Mouse (Mus musculus) hindbrain, embryonic 16.5 days (tissue): ENCODE data around the gene Klkb1. TPM values are rescaled to one million over a fixed set of nuclear protein-coding genes. Genes with fewer than 3 reads are reported as not detected.
A peak's percentile ranks its signal among the peaks of the same experiment; 100 is the strongest.

Source experiments
- ATAC-seq: fragments of 200-750 bp; cut with Nextera tagmentation; 2 replicates; pipeline ENCODE4 v1.8.0; 2017; ENCODE audit warnings: moderate TSS enrichment, moderate library complexity
- H3K27ac ChIP-seq: fragments of 300-500 bp; sonication (generic); 2 replicates; pipeline ENCODE4 v1.5.1; 2014; ENCODE audit warnings: low read depth, mild to moderate bottlenecking, control low read depth, low read length, moderate library complexity
- H3K27me3 ChIP-seq: fragments of 300-500 bp; sonication (generic); replicated peaks from 2 replicates; pipeline ENCODE4 v1.6.1; 2014; ENCODE audit warnings: low read length; ENCODE audit not compliant: control insufficient read depth, insufficient read depth
- H3K36me3 ChIP-seq: fragments of 300-500 bp; sonication (generic); 2 replicates; pipeline ENCODE4 v1.6.1; 2014; ENCODE audit warnings: mild to moderate bottlenecking, low read length, moderate library complexity, mixed read lengths; ENCODE audit not compliant: control insufficient read depth, insufficient read depth
- H3K4me1 ChIP-seq: fragments of 300-500 bp; sonication (generic); 2 replicates; pipeline ENCODE4 v1.6.1; 2014; ENCODE audit warnings: low read depth, low read length; ENCODE audit not compliant: control insufficient read depth, insufficient read depth
- H3K4me2 ChIP-seq: fragments of 300-500 bp; sonication (generic); 2 replicates; pipeline ENCODE4 v1.6.1; 2014; ENCODE audit warnings: mild to moderate bottlenecking, low read length, control low read depth, moderate library complexity
- H3K4me3 ChIP-seq: fragments of 300-500 bp; sonication (generic); 2 replicates; pipeline ENCODE4 v1.5.1; 2014; ENCODE audit warnings: mild to moderate bottlenecking, low read length, control low read depth, moderate library complexity
- H3K9ac ChIP-seq: fragments of 300-500 bp; sonication (generic); 2 replicates; pipeline ENCODE4 v1.6.1; 2014; ENCODE audit warnings: low read depth, mild to moderate bottlenecking, control low read depth, low read length, moderate library complexity
- H3K9me3 ChIP-seq: fragments of 300-500 bp; sonication (generic); 2 replicates; pipeline ENCODE4 v1.6.1; 2014; ENCODE audit warnings: mild to moderate bottlenecking, low read length, moderate library complexity; ENCODE audit not compliant: control insufficient read depth
- WGBS: fragments of 180-500 bp; shearing (Covaris S2); extraction: QIAGEN DNeasy Blood & Tissue Kit; methylation state at CpG from one replicate; pipeline ENCODE4 v1.1.7; 2014; 5-methylcytosine and 5-hydroxymethylcytosine counted together
- polyA plus RNA-seq: library from polyadenylated mRNA; unstranded; fragments of >200 nt; fragmentation: Nextera tagmentation; extraction: Ambion mirVana; gene quantifications from 2 replicates; pipeline ENCODE4 v1.2.1, GENCODE M21; 2015

Klkb1 gene
- polyA plus RNA-seq, 1 experiment from 2014 or later = 0.06 TPM

DNA sequence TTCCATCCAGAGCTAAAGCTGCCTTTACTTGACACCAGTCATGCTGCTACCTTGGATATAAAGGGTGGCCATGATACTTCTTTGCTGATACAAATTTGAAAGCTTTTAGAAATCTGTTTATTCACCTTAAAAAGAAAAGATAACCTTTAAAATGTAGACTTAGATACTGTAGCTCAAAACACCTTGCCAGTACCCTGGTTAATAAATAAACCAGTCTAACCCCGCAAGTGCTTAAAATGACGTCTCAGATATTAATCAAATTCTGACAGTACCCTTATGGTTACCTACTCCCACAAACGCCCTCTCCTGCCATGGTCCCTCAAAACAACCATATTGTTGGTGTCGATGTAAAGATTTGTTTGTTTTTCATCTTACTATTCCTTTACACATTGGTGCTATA, 29.5 kb upstream of the Klkb1 start:
- no peaks in the 10 kb centered on the region for H3K27me3 ChIP-seq
- H3K4me2 ChIP-seq = no peak overlapping the region
- no peaks in the 10 kb centered on the region for H3K36me3 ChIP-seq
- WGBS = 90% methylated on average over 4 of the region's 4 CpGs
- no peaks in the 10 kb centered on the region for H3K4me1 ChIP-seq
- ATAC-seq = no peak
- no peak overlapping the region for H3K27ac ChIP-seq
- no peaks in the 10 kb centered on the region for H3K9me3 ChIP-seq
- H3K9ac ChIP-seq = no peak overlapping the region
- no peak overlapping the region for H3K4me3 ChIP-seq

DNA sequence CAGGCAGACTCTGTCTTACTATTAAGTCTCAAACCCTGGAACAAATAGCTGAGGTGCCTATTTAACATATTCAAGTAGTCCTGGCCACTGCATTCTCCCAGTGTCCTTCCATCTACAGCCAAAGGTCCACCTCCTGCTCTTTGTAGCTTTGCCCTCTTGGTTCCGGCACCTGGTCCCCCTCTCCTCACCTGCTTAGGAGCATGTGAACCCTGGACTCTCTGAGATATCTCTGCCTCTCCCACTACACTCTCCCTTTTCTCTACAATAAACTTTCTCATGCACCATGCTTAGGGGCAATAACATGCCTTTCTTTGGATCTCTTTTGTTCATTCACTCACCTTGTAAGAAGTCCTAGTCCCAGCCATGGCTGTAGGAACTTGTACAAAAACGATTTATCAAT, 26.7 kb upstream of the Klkb1 start:
- no peak overlapping the region for H3K9ac ChIP-seq
- H3K36me3 ChIP-seq = no peaks in the 10 kb centered on the region
- no peaks in the 10 kb centered on the region for H3K9me3 ChIP-seq
- H3K4me2 ChIP-seq = no peak overlapping the region
- H3K27ac ChIP-seq = no peak overlapping the region
- H3K4me3 ChIP-seq = no peak overlapping the region
- ATAC-seq = no peak
- H3K27me3 ChIP-seq = no peaks in the 10 kb centered on the region
- 86% methylated on average over 2 of the region's 2 CpGs for WGBS
- no peaks in the 10 kb centered on the region for H3K4me1 ChIP-seq

DNA sequence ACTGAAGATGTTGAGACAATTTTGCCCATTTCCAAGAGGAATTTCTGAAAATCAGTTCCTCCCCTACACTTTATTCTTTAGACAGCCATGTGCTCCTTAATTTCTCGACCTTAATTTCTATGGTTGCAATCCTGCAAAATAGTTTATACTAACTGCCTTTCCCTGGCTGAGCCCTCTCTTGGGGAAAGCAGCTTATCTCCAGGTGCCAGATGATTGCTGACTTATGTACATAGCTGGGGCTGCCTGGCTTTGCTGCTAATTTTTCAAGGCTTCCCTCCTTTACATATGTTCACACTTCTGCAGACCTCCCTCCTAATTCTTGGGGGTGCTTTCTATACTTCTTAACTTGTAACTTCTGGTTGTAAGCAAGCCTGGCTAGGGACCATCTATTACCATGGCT, 26.3 kb upstream of the Klkb1 start:
- no peak for ATAC-seq
- no peak overlapping the region for H3K4me3 ChIP-seq
- whole genome bisulfite sequencing = 80% methylated on average over 1 of the region's 1 CpGs

DNA sequence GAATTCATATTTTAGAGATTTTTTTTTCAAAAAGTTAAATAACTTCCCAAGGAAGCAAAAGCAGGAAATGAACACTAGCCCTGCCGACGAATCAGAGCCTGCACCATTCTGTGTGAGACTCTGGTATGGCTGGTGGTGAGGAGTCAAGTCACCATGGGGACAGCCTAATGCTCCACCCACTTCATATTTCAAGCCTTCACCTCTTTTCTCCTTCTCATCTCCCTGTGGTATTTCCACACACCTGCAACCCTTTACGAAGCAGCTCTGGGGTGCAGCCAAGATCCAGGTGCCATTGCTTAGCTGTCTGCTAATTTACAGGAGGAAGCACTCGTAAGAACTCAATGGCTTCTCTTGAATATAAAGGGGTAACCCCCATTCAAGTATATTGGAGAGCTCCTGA, 16.3 kb upstream of the Klkb1 start:
- Histone ChIP-seq H3K9ac (no peak overlapping the region), H3K4me1 (no peaks in the 10 kb centered on the region), H3K9me3 (no peaks in the 10 kb centered on the region), H3K27me3 (no peaks in the 10 kb centered on the region), H3K36me3 (no peaks in the 10 kb centered on the region), H3K4me3 (no peak overlapping the region), H3K27ac (no peak overlapping the region), H3K4me2 (no peak overlapping the region)
- 87% methylated on average over 4 of the region's 4 CpGs for WGBS
- no peak for ATAC-seq

More for the DNA sequence above, 26.3 kb upstream of the Klkb1 start:
- no peaks in the 10 kb centered on the region for H3K27me3 ChIP-seq
- no peaks in the 10 kb centered on the region for H3K36me3 ChIP-seq
- H3K9me3 ChIP-seq = no peaks in the 10 kb centered on the region
- H3K27ac ChIP-seq = no peak overlapping the region
- no peak overlapping the region for H3K9ac ChIP-seq
- no peak overlapping the region for H3K4me2 ChIP-seq
- no peaks in the 10 kb centered on the region for H3K4me1 ChIP-seq

DNA sequence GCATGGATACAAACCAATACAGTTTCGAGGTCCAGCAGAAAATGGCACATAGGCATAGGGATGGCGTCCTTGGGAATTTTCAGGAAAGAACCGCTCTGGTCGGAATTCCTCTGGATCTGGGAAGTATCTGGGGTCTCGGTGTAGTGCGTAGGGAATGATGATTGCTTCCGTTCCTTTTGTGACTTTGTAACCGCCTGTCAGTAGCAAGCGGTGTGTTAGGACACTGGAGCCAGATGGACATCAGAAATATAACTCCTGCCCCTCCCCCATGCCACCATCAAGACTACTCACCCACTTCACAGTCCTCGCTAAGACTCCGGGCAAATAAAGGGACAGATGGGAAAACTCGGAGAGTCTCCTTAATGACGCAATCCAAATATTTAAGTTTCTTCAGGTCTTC, 13.7 kb upstream of the Klkb1 start, which contains the start of gene Gm45753:
TSS of gene Gm45753 (minus strand) at position 101 of the 400 bp plus-strand sequence.
- no peak within 1 kb of the TSS for H3K4me2 ChIP-seq
- no peak for ATAC-seq
- no peak within 1 kb of the TSS for H3K9ac ChIP-seq
- no peaks in the 10 kb centered on the region for H3K27me3 ChIP-seq
- no peaks in the 10 kb centered on the region for H3K9me3 ChIP-seq
- WGBS = 93% methylated on average over 13 of the region's 13 CpGs
- H3K4me1 ChIP-seq = no peaks in the 10 kb centered on the region
- no peaks in the 10 kb centered on the region for H3K36me3 ChIP-seq
- H3K27ac ChIP-seq = no peak within 1 kb of the TSS
- no peak within 1 kb of the TSS for H3K4me3 ChIP-seq

DNA sequence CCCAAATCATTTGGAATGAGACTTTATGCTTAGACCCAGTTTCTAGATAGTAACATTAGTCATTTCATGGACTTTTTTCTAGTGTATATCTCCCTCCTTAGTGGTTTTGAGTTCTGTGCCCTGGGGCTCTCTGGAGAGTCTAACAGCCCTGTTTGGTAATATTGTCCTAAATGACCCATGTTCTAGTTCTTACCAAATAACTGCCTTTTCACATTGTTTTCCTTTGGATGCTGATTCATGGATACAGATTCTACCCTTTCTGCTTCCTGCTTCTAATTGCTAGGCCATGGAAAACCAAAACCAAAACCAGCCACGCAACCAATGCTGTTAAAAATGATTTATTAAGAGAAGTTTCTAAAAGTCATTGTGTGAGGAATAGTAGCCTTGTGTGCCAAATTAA, 10.8 kb upstream of the Klkb1 start:
- H3K27me3 ChIP-seq = no peaks in the 10 kb centered on the region
- H3K9ac ChIP-seq = no peak overlapping the region
- no peaks in the 10 kb centered on the region for H3K4me1 ChIP-seq
- H3K9me3 ChIP-seq = no peaks in the 10 kb centered on the region
- no peaks in the 10 kb centered on the region for H3K36me3 ChIP-seq
- no peak overlapping the region for H3K4me2 ChIP-seq
- no peak for ATAC-seq
- no peak overlapping the region for H3K27ac ChIP-seq
- no peak overlapping the region for H3K4me3 ChIP-seq
- WGBS = 75% methylated on average over 1 of the region's 1 CpGs

DNA sequence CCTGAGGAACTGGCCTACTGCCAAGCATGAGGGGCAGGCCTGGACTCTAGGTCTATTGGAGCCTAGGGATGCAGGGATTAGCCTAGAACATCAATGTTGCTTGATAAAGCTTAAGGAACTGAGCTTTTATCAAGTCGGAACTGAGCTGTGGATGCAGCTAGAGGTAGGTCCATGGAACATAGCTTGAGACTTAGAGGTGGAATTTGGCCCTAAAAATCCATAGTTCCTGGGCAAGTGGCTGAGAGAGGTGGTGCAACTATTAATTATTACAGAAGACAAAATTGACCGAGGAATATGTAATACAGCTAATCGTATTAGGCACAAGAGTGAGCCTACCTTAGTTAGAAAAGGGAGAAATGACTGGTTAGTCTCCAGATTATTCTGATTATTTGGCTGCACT, 9.7 kb upstream of the Klkb1 start:
- 88% methylated on average over 3 of the region's 3 CpGs for WGBS
- Histone ChIP-seq H3K9me3 (no peaks in the 10 kb centered on the region), H3K9ac (no peak overlapping the region), H3K4me3 (no peak overlapping the region), H3K27ac (no peak overlapping the region), H3K4me1 (no peaks in the 10 kb centered on the region), H3K27me3 (no peaks in the 10 kb centered on the region), H3K4me2 (no peak overlapping the region), H3K36me3 (no peaks in the 10 kb centered on the region)
- no peak for ATAC-seq

DNA sequence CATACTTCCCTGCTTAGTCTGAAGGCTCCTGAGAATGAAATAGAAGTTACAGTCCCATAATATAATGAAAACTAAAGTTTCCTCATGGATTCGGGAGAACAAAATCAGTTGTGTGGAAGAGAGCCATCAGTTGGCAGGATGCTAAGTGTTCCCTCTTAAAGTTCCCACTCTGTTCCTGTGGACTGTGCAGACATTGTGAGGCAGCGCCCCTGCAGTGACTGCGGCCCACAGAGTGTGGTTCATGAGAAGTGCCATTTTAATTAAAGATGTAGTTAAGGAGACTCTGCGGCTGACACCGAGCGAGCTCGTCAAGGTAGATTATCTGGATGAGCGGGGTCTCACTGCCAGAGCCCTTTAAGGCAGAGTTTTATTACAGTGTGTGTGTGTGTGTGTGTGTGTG, 7.7 kb upstream of the Klkb1 start:
- ATAC-seq = peak; percentile 56; the same call in 1 of the 2 replicates
- H3K36me3 ChIP-seq = no peaks in the 10 kb centered on the region
- H3K4me1 ChIP-seq = no peaks in the 10 kb centered on the region
- 50% methylated on average over 8 of the region's 8 CpGs for WGBS
- H3K9ac ChIP-seq = no peak overlapping the region
- H3K4me2 ChIP-seq = no peak overlapping the region
- H3K27ac ChIP-seq = no peak overlapping the region
- no peaks in the 10 kb centered on the region for H3K27me3 ChIP-seq
- no peaks in the 10 kb centered on the region for H3K9me3 ChIP-seq
- H3K4me3 ChIP-seq = no peak overlapping the region

DNA sequence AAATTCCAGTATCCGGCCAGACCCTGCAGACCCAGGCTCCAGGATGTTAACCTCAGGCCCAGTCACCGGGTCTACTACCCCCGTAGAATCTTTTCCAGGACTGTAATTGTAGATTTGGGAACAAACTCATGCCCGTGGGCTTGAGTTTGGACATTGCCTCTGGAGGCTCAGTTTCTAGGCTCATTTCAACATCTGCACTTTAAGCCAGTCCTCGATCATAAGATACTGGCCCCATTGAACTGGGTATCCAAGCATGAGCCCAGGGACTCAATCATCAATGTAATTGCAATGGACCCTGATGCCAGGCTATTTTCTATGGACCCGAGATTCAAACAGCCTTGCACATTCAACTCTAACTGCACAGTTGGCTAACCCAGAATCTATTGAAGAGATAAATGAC, 617 bp upstream of the Klkb1 start:
- no peak for ATAC-seq
- H3K27me3 ChIP-seq = no peaks in the 10 kb centered on the region
- H3K36me3 ChIP-seq = no peaks in the 10 kb centered on the region
- H3K9ac ChIP-seq = no peak overlapping the region
- H3K4me3 ChIP-seq = no peak overlapping the region
- no peak overlapping the region for H3K27ac ChIP-seq
- WGBS = 94% methylated on average over 6 of the region's 6 CpGs
- H3K4me1 ChIP-seq = no peaks in the 10 kb centered on the region
- no peak overlapping the region for H3K4me2 ChIP-seq
- no peaks in the 10 kb centered on the region for H3K9me3 ChIP-seq

DNA sequence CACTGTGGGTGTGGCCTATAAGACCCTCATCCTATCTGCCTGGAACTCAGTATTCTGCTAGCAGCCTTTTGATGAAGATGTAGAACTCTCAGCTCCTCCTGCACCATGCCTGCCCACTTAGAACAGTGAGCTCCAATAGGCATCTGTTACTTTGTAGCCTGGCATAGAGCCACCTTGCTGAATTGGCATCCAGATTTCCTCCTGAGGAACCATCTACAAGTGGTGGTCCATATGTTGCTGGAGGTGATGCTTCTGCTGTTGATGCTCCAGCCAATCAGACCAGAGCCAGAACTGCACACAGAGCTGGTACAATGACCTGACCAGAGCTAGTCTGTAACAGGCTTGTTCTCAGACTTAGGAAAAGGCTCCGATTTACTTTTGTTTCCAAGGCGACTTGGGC, 2.9 kb downstream of the Klkb1 start:
- no peaks in the 10 kb centered on the region for H3K27me3 ChIP-seq
- H3K27ac ChIP-seq = no peak overlapping the region
- H3K9me3 ChIP-seq = no peaks in the 10 kb centered on the region
- WGBS = 80% methylated on average over 2 of the region's 2 CpGs
- ATAC-seq = peak; percentile 63; the same call in 1 of the 2 replicates
- no peak overlapping the region for H3K9ac ChIP-seq
- H3K4me3 ChIP-seq = no peak overlapping the region
- no peak overlapping the region for H3K4me2 ChIP-seq
- no peaks in the 10 kb centered on the region for H3K4me1 ChIP-seq
- H3K36me3 ChIP-seq = no peaks in the 10 kb centered on the region
